In the genomic region with DNA sequence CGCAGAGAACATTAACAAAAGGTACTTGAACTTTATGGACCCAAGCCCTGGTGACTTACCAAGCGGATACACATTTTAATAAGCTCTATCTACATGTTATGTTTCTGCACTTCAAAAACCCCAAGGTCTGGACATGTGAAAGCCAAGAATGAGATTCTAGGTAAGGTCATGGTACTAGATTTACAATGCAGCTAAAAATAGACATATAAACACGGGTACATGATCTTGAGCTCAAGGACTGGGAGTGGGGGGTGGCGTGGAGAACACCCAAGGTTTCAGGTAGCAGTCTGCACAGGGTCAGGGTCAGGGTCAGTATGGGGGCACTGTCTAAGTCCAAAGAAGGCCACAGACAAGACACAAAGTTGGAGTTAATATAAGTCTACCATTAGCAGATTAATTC, we compare ENCODE assay signal across 22 mouse cellular contexts. TPM values are rescaled to one million over a fixed set of nuclear protein-coding genes. Genes with fewer than 3 reads are reported as not detected.
DNase-seq lines count a peak whose midpoint lies in the region; ATAC-seq lines count a peak whose summit lies in the region.
"Had no signal": no experiment of that assay in that cellular context is flagged by ENCODE, and none has a peak within 500 bp of the region (broad histone marks: within the 10 kb centered on the region; RNA-seq: fewer than 3 reads in every experiment).

No protein-coding gene starts in this region.

- peak; percentile 44 for DNase-seq in gastrocnemius, adult 18-20 months (ENCODE audit: low spot score)
- no peak for DNase-seq in gastrocnemius, postnatal 14 days
- DNase-seq in heart, embryonic 10.5 days (ENCODE audit: low spot score): no peak
- DNase-seq in heart, postnatal 10 days: no peak
- peak; percentile 29 to 41 for DNase-seq in kidney, postnatal 36 days
- DNase-seq in kidney, postnatal 14 days: no peak
- DNase-seq: adrenal gland, adult 8-10 months; B cell, adult 2 months; cerebellum, adult 2 months; cerebellum, postnatal 10 days; forebrain, postnatal 0 days; kidney, adult 18-20 months had no signal

- H3K27me3 ChIP-seq in heart, embryonic 12.5 days (replicated peaks): no peaks in the 10 kb centered on the region
- H3K27me3 ChIP-seq in heart, embryonic 10.5 days (ENCODE audit: insufficient read depth, poor library complexity, severe bottlenecking): no peaks in the 10 kb centered on the region
- H3K27me3 ChIP-seq in heart, embryonic 16.5 days (ENCODE audit: control insufficient read depth, insufficient read depth, low read length): no peaks in the 10 kb centered on the region
- H3K27me3 ChIP-seq: forebrain, embryonic 13.5 days; hindbrain, embryonic 13.5 days had no signal

- no peak overlapping the region for H3K4me3 ChIP-seq in heart, embryonic 12.5 days
- no peak overlapping the region for H3K4me3 ChIP-seq in heart, embryonic 10.5 days
- H3K4me3 ChIP-seq in heart, embryonic 16.5 days (ENCODE audit: low read length): no peak overlapping the region
- H3K4me3 ChIP-seq: embryonic facial prominence, embryonic 10.5 days; forebrain, embryonic 13.5 days; hindbrain, embryonic 13.5 days had no signal

- WGBS in heart, embryonic 12.5 days: 55% methylated on average over 4 of the region's 4 CpGs
- 65% methylated on average over 4 of the region's 4 CpGs for WGBS in heart, embryonic 10.5 days
- WGBS in heart, embryonic 16.5 days: 44% methylated on average over 4 of the region's 4 CpGs

- no peak overlapping the region for H3K9ac ChIP-seq in heart, embryonic 12.5 days
- H3K9ac ChIP-seq in heart, embryonic 16.5 days (ENCODE audit: low read length): no peak overlapping the region
- H3K9ac ChIP-seq: forebrain, embryonic 13.5 days; forebrain, postnatal 0 days; hindbrain, embryonic 13.5 days had no signal

- intact Hi-C loops in gastrocnemius, postnatal 14 days (cut with DNase I; ENCODE audit: low total_unique reads): no loop called here
- intact Hi-C loops in heart, postnatal 10 days (cut with DNase I): no loop called here

- no peaks in the 10 kb centered on the region for H3K9me3 ChIP-seq in heart, embryonic 12.5 days (replicated peaks)
- no peaks in the 10 kb centered on the region for H3K9me3 ChIP-seq in heart, embryonic 10.5 days
- no peaks in the 10 kb centered on the region for H3K9me3 ChIP-seq in heart, embryonic 16.5 days (replicated peaks; ENCODE audit: control insufficient read depth, low read length)
- H3K9me3 ChIP-seq: embryonic facial prominence, embryonic 10.5 days; forebrain, embryonic 13.5 days; G1E; hindbrain, embryonic 13.5 days had no signal

- H3K4me2 ChIP-seq in heart, embryonic 12.5 days: no peak overlapping the region
- H3K4me2 ChIP-seq in heart, embryonic 16.5 days (ENCODE audit: low read depth, low read length): no peak overlapping the region
- H3K4me2 ChIP-seq: forebrain, embryonic 13.5 days; hindbrain, embryonic 13.5 days had no signal

- H3K36me3 ChIP-seq in heart, embryonic 12.5 days: peaks cover 32% of the 10 kb centered on the region
- peaks cover 43% of the 10 kb centered on the region for H3K36me3 ChIP-seq in heart, embryonic 10.5 days
- H3K36me3 ChIP-seq in heart, embryonic 16.5 days (ENCODE audit: control insufficient read depth, insufficient read depth): peaks cover 23% of the 10 kb centered on the region

- peaks cover 49% of the 10 kb centered on the region for H3K4me1 ChIP-seq in heart, embryonic 12.5 days (replicated peaks)
- peaks cover 54% of the 10 kb centered on the region for H3K4me1 ChIP-seq in heart, embryonic 10.5 days
- peaks cover 47% of the 10 kb centered on the region for H3K4me1 ChIP-seq in heart, embryonic 16.5 days (ENCODE audit: control insufficient read depth, insufficient read depth, low read length)
- H3K4me1 ChIP-seq: embryonic facial prominence, embryonic 10.5 days; forebrain, embryonic 13.5 days had no signal

- peak overlapping the region; percentile 20 for H3K27ac ChIP-seq in heart, embryonic 12.5 days (ENCODE audit: poor library complexity, severe bottlenecking)
- H3K27ac ChIP-seq in heart, embryonic 10.5 days: no peak overlapping the region
- H3K27ac ChIP-seq in heart, embryonic 16.5 days (ENCODE audit: low read length): peak overlapping the region; percentile 66
- H3K27ac ChIP-seq: embryonic facial prominence, embryonic 10.5 days; forebrain, embryonic 13.5 days; hindbrain, embryonic 13.5 days; hindbrain, postnatal 0 days had no signal

- ATAC-seq in heart, embryonic 12.5 days (ENCODE audit: insufficient number of reproducible peaks, low FRiP score): no peak
- peak; percentile 38; the same call in 1 of the 2 replicates for ATAC-seq in heart, embryonic 16.5 days (replicated peaks; ENCODE audit: extremely low read depth, insufficient read depth, low FRiP score)
- ATAC-seq: CD4-positive, CD25-positive, alpha-beta regulatory T cell, adult 4 months; forebrain, embryonic 13.5 days; forebrain, postnatal 0 days; hindbrain, postnatal 0 days had no signal

RNA-seq across cellular contexts. Expression of a gene that starts 16.9 kb away (rescaled TPM):
- 10 to 100 TPM; 19.7 to 21.1 TPM for total RNA-seq in gastrocnemius, adult 18-20 months (2021)
- 10 to 100 TPM; 16.9 to 17.5 TPM for total RNA-seq in gastrocnemius, postnatal 14 days (2021)
- polyA plus RNA-seq in heart, embryonic 12.5 days (2016; fragmentation: Nextera tagmentation; extraction: Ambion mirVana): 21.3 and 23.1 TPM in 2 replicates
- 14.0 and 23.1 TPM in 2 replicates for polyA plus RNA-seq in heart, embryonic 10.5 days (2016; fragmentation: Nextera tagmentation; extraction: Ambion mirVana)
- polyA plus RNA-seq in heart, embryonic 16.5 days (2015; fragmentation: Nextera tagmentation; extraction: Ambion mirVana): 17.3 and 23.4 TPM in 2 replicates
- total RNA-seq in heart, postnatal 10 days (2021): 10 to 100 TPM; 62.1 to 72.7 TPM

RNA-seq across cellular contexts. Expression of a gene that starts 59.9 kb away (rescaled TPM):
- total RNA-seq in gastrocnemius, adult 18-20 months (2021): not detected
- total RNA-seq in gastrocnemius, postnatal 14 days (2021): under 1 TPM; 0.04 to 0.11 TPM
- polyA plus RNA-seq in heart, embryonic 12.5 days (2016; fragmentation: Nextera tagmentation; extraction: Ambion mirVana): 0.27 and 0.42 TPM in 2 replicates
- 0.11 and 0.17 TPM in 2 replicates for polyA plus RNA-seq in heart, embryonic 10.5 days (2016; fragmentation: Nextera tagmentation; extraction: Ambion mirVana)
- polyA plus RNA-seq in heart, embryonic 16.5 days (2015; fragmentation: Nextera tagmentation; extraction: Ambion mirVana): 0.14 and 0.36 TPM in 2 replicates
- under 1 TPM in 1 of 2 experiments, not detected in 1; 0.05 TPM for total RNA-seq in heart, postnatal 10 days (2021)
- total RNA-seq: hematopoietic stem cell, adult 5-6 weeks had no signal
- polyA plus RNA-seq: CD4-positive, CD25-positive, alpha-beta regulatory T cell, adult 4 months; G1E; gonadal fat pad, adult 2 months had no signal

Comparison
In these comparisons a context has a peak if more than half of its experiments do, and no peak if none do; other contexts are left out.
1. DNase-seq: peak in gastrocnemius, adult 18-20 months (single experiment) and kidney, postnatal 36 days (2 of 2); none in gastrocnemius, postnatal 14 days (single experiment), heart, embryonic 10.5 days (single experiment), heart, postnatal 10 days (0 of 2) and kidney, postnatal 14 days (single experiment).